Mouse (Mus musculus) limb, embryonic 15.5 days (tissue): ENCODE measurements at regions not wholly inside any gene's neighbourhood (a gene's known extent, or its start where the extent isn't known, plus 50 kb on each side); places are given as distances from the start of the nearest gene placed in this dataset. TPM values are rescaled to one million over a fixed set of nuclear protein-coding genes. Genes with fewer than 3 reads are reported as not detected.

ENCODE experiments used
- microRNA-seq: library from miRNA; unstranded; fragments of <30 nt; microRNA quantifications from one replicate; pipeline ENCODE4, GENCODE M21; 2016

Small RNA genes lying in the stretch of these regions (microRNA-seq; reads per million reads assigned to microRNA genes)
- not detected for gene Mir6378
